Mouse (Mus musculus) limb, embryonic 10.5 days (tissue): ENCODE data around the gene Cish. TPM values are rescaled to one million over a fixed set of nuclear protein-coding genes. Genes with fewer than 3 reads are reported as not detected.
"Not testable (repeated sequence)": the region's sequence is repeated elsewhere in the genome, so short reads cannot be mapped to it uniquely, and the experiment has no call there.

Source experiments
- DNase-seq: peaks from one replicate; pipeline ENCODE4 v3.0.0-alpha.2; 2017; ENCODE audit warnings: low spot score
- H3K27ac ChIP-seq: fragments of 300-500 bp; sonication (generic); 2 replicates; pipeline ENCODE4 v1.5.1; 2016; ENCODE audit warnings: mild to moderate bottlenecking
- H3K27me3 ChIP-seq: fragments of 300-500 bp; sonication (generic); 2 replicates; pipeline ENCODE4 v1.6.1; 2016; ENCODE audit warnings: low read depth, mild to moderate bottlenecking; ENCODE audit not compliant: poor library complexity, severe bottlenecking
- H3K36me3 ChIP-seq: fragments of 300-500 bp; sonication (generic); 2 replicates; pipeline ENCODE4 v1.6.1; 2016; ENCODE audit warnings: mild to moderate bottlenecking, moderate library complexity
- H3K4me1 ChIP-seq: fragments of 300-500 bp; sonication (generic); 2 replicates; pipeline ENCODE4 v1.6.1; 2016
- H3K4me3 ChIP-seq: fragments of 300-500 bp; sonication (generic); 2 replicates; pipeline ENCODE4 v1.5.1; 2016; ENCODE audit warnings: mild to moderate bottlenecking, moderate library complexity
- H3K9me3 ChIP-seq: fragments of 300-500 bp; sonication (generic); replicated peaks from 2 replicates; pipeline ENCODE4 v1.6.1; 2016; ENCODE audit warnings: mild to moderate bottlenecking
- WGBS: fragments of 180-500 bp; shearing (Covaris S2); methylation state at CpG from one replicate; pipeline ENCODE4 v1.1.7; 2016; 5-methylcytosine and 5-hydroxymethylcytosine counted together
- polyA plus RNA-seq: library from polyadenylated mRNA; unstranded; fragments of >200 nt; fragmentation: Nextera tagmentation; extraction: Ambion mirVana; gene quantifications from 2 replicates; pipeline ENCODE4 v1.2.1, GENCODE M21; 2016

Gene Cish
- polyA plus RNA-seq, 1 experiment from 2014 or later = 4.3 TPM

- Histone ChIP-seq H3K4me1 (peaks cover 13% of the 10 kb centered on the region), H3K4me3 (no peak overlapping the region), H3K27ac (no peak overlapping the region), H3K36me3 (peaks cover 14% of the 10 kb centered on the region), H3K9me3 (no peaks in the 10 kb centered on the region), H3K27me3 (no peaks in the 10 kb centered on the region)
- WGBS = 89% methylated on average over 5 of the region's 5 CpGs
- DNase-seq = no peak
Observed at GRCm38 (mm10) chr9:107303900-107304299, 8.1 kb downstream of the Cish start.

GRCm38 (mm10) chr9:107304383-107304782 lies 8.6 kb downstream of the Cish start:
- Histone ChIP-seq H3K4me1 (peaks cover 10% of the 10 kb centered on the region), H3K36me3 (peaks cover 14% of the 10 kb centered on the region), H3K27ac (no peak overlapping the region), H3K9me3 (no peaks in the 10 kb centered on the region), H3K27me3 (no peaks in the 10 kb centered on the region), H3K4me3 (no peak overlapping the region)
- 94% methylated on average over 3 of the region's 3 CpGs for WGBS
- DNase-seq = no peak

GRCm38 (mm10) chr9:107305012-107305411 lies 9.2 kb downstream of the Cish start:
- peaks cover 10% of the 10 kb centered on the region for H3K4me1 ChIP-seq
- H3K4me3 ChIP-seq = no peak overlapping the region
- 80% methylated on average over 4 of the region's 4 CpGs for WGBS
- DNase-seq = no peak
- no peaks in the 10 kb centered on the region for H3K27me3 ChIP-seq
- H3K36me3 ChIP-seq = peaks cover 14% of the 10 kb centered on the region
- 0 out of 2 replicates have a peak overlapping the region, but pooled peaks have one; percentile 50 for H3K27ac ChIP-seq
- H3K9me3 ChIP-seq = no peaks in the 10 kb centered on the region

- no peak for DNase-seq
- Histone ChIP-seq H3K27ac (peak overlapping the region; percentile 50), H3K4me1 (peaks cover 10% of the 10 kb centered on the region), H3K9me3 (no peaks in the 10 kb centered on the region), H3K27me3 (no peaks in the 10 kb centered on the region), H3K36me3 (peaks cover 8% of the 10 kb centered on the region), H3K4me3 (no peak overlapping the region)
- WGBS = 55% methylated on average over 13 of the region's 13 CpGs
Observed at GRCm38 (mm10) chr9:107305601-107306542, 10.0 kb downstream of the Cish start.

- not testable (repeated sequence) for DNase-seq
- H3K4me1 ChIP-seq = peaks cover 10% of the 10 kb centered on the region
- 88% methylated on average over 1 of the region's 1 CpGs for WGBS
Observed at GRCm38 (mm10) chr9:107306673-107307072, 10.8 kb downstream of the Cish start.

GRCm38 (mm10) chr9:107307099-107307872 lies 11.5 kb downstream of the Cish start:
- Histone ChIP-seq H3K9me3 (no peaks in the 10 kb centered on the region), H3K36me3 (no peaks in the 10 kb centered on the region), H3K27me3 (no peaks in the 10 kb centered on the region), H3K4me1 (peaks cover 10% of the 10 kb centered on the region), H3K27ac (no peak overlapping the region), H3K4me3 (no peak overlapping the region)
- DNase-seq = no peak
- 93% methylated on average over 11 of the region's 11 CpGs for WGBS

More at GRCm38 (mm10) chr9:107306673-107307072, 10.8 kb downstream of the Cish start:
- not testable (repeated sequence) for H3K4me3 ChIP-seq, H3K9me3 ChIP-seq, H3K27me3 ChIP-seq, H3K36me3 ChIP-seq, H3K27ac ChIP-seq

GRCm38 (mm10) chr9:107307886-107308285 lies 12.1 kb downstream of the Cish start:
- Histone ChIP-seq H3K27ac (no peak overlapping the region), H3K36me3 (no peaks in the 10 kb centered on the region), H3K27me3 (no peaks in the 10 kb centered on the region), H3K9me3 (no peaks in the 10 kb centered on the region), H3K4me1 (peaks cover 14% of the 10 kb centered on the region), H3K4me3 (no peak overlapping the region)
- 73% methylated on average over 12 of the region's 12 CpGs for WGBS
- DNase-seq = no peak

- WGBS = 83% methylated on average over 9 of the region's 9 CpGs
Observed at GRCm38 (mm10) chr9:107308346-107309000, 12.6 kb downstream of the Cish start.

GRCm38 (mm10) chr9:107309171-107309570 lies 13.3 kb downstream of the Cish start:
- H3K4me3 ChIP-seq = no peak overlapping the region
- 70% methylated on average over 9 of the region's 9 CpGs for WGBS
- H3K27me3 ChIP-seq = no peaks in the 10 kb centered on the region
- H3K27ac ChIP-seq = no peak overlapping the region
- no peak for DNase-seq
- H3K36me3 ChIP-seq = no peaks in the 10 kb centered on the region
- no peaks in the 10 kb centered on the region for H3K9me3 ChIP-seq
- H3K4me1 ChIP-seq = peaks cover 17% of the 10 kb centered on the region

More at GRCm38 (mm10) chr9:107308346-107309000, 12.6 kb downstream of the Cish start:
- H3K27ac ChIP-seq = no peak overlapping the region
- DNase-seq = no peak
- no peaks in the 10 kb centered on the region for H3K9me3 ChIP-seq
- peaks cover 17% of the 10 kb centered on the region for H3K4me1 ChIP-seq
- no peaks in the 10 kb centered on the region for H3K36me3 ChIP-seq
- H3K4me3 ChIP-seq = no peak overlapping the region
- H3K27me3 ChIP-seq = no peaks in the 10 kb centered on the region

GRCm38 (mm10) chr9:107309600-107309999 lies 13.8 kb downstream of the Cish start:
- H3K4me1 ChIP-seq = peaks cover 17% of the 10 kb centered on the region
- no peak overlapping the region for H3K27ac ChIP-seq
- H3K36me3 ChIP-seq = no peaks in the 10 kb centered on the region
- no peak for DNase-seq
- H3K9me3 ChIP-seq = no peaks in the 10 kb centered on the region
- no peaks in the 10 kb centered on the region for H3K27me3 ChIP-seq
- H3K4me3 ChIP-seq = no peak overlapping the region
- 69% methylated on average over 5 of the region's 5 CpGs for WGBS

- no peak overlapping the region for H3K27ac ChIP-seq
- no peaks in the 10 kb centered on the region for H3K36me3 ChIP-seq
- H3K4me3 ChIP-seq = no peak overlapping the region
- H3K9me3 ChIP-seq = no peaks in the 10 kb centered on the region
- H3K27me3 ChIP-seq = no peaks in the 10 kb centered on the region
- H3K4me1 ChIP-seq = 0 out of 2 replicates have a peak, but pooled peaks cover 6% of the 10 kb centered on the region
- 73% methylated on average over 10 of the region's 10 CpGs for WGBS
- DNase-seq = no peak
Observed at GRCm38 (mm10) chr9:107312811-107313584, 17.2 kb downstream of the Cish start.

- Histone ChIP-seq H3K36me3 (no peaks in the 10 kb centered on the region), H3K27me3 (no peaks in the 10 kb centered on the region), H3K9me3 (no peaks in the 10 kb centered on the region), H3K4me1 (0 out of 2 replicates have a peak, but pooled peaks cover 6% of the 10 kb centered on the region), H3K4me3 (no peak overlapping the region), H3K27ac (no peak overlapping the region)
- 82% methylated on average over 3 of the region's 3 CpGs for WGBS
- no peak for DNase-seq
Observed at GRCm38 (mm10) chr9:107313926-107314325, 18.1 kb downstream of the Cish start.
